Mouse (Mus musculus) ES-E14 (cell line): Measurements from ENCODE around the gene Meaf6.

Source experiments
- HCFC1 ChIP-seq: IDR thresholded peaks from 2 replicates; pipeline ENCODE4 v1.6.1; 2012; ENCODE audit warnings: low read length, inconsistent platforms, borderline replicate concordance; ENCODE audit not compliant: insufficient read depth
- MAFK ChIP-seq: IDR thresholded peaks from 2 replicates; pipeline ENCODE4 v1.6.1; 2014; ENCODE audit warnings: mild to moderate bottlenecking, low read depth, low read length, inconsistent platforms; ENCODE audit not compliant: insufficient read depth

- TF ChIP-seq MAFK, result no peak
- TF ChIP-seq HCFC1, result no peak
Measured at GRCm38 (mm10) chr4:125105354-125105753, 20.4 kb downstream of the Meaf6 start.
